Comparison of ENCODE assay signal across 9 mouse cellular contexts in the genomic region with DNA sequence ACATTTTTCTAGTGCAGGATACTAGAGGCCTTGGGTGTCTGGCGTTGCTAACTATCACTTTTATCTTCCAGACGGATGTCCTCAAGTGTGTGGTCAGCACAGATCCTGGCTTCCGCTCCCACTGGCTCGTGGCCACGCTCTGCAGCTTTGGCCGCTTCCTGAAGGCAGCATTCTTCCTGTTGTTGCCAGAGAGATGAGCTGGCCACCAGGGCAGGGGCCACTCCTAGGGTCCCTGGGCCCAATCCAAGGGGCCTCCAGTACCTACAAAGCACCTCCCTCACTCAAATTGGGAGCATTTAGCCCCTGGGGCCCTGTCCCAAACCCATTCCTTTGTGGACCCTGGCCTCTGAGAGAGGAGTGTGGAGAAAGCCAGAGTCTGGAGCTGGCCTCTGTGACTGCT. TPM values are rescaled to one million over a fixed set of nuclear protein-coding genes. Genes with fewer than 3 reads are reported as not detected.
DNase-seq lines count a peak whose midpoint lies in the region; ATAC-seq lines count a peak whose summit lies in the region.
"Had no signal": no experiment of that assay in that cellular context is flagged by ENCODE, and none has a peak within 500 bp of the region (broad histone marks: within the 10 kb centered on the region; RNA-seq: fewer than 3 reads in every experiment).

No protein-coding gene starts in this region.

- H3K36me3 ChIP-seq in kidney, embryonic 15.5 days: peaks cover 33% of the 10 kb centered on the region
- H3K36me3 ChIP-seq in limb, embryonic 10.5 days: peaks cover 30% of the 10 kb centered on the region

- ATAC-seq in kidney, embryonic 15.5 days (replicated peaks; ENCODE audit: low FRiP score): no peak; the same call in 1 of the 2 replicates

- DNase-seq in cerebellum, adult 11 months: peak; percentile 18
- no peak for DNase-seq in cerebellum, postnatal 4 days (ENCODE audit: low spot score in 2 of 2)
- DNase-seq in gastrocnemius, postnatal 10 days: peak; percentile 71
- DNase-seq in ovary, postnatal 36 days (ENCODE audit: low spot score): peak; percentile 56
- no peak for DNase-seq in limb, embryonic 10.5 days (ENCODE audit: low spot score)
- DNase-seq in spleen, postnatal 10 days (ENCODE audit: low spot score in 2 of 2): no peak
- DNase-seq in layer of hippocampus, adult 9-11 months: no peak

- H3K4me2 ChIP-seq in kidney, embryonic 15.5 days: no peak overlapping the region

- no peak overlapping the region for H3K4me3 ChIP-seq in kidney, embryonic 15.5 days (replicated peaks)
- H3K4me3 ChIP-seq in limb, embryonic 10.5 days: no peak overlapping the region

- no peak overlapping the region for H3K9ac ChIP-seq in kidney, embryonic 15.5 days

- 66% methylated on average over 6 of the region's 6 CpGs for WGBS in kidney, embryonic 15.5 days
- WGBS in limb, embryonic 10.5 days: 87% methylated on average over 6 of the region's 6 CpGs

- no peaks in the 10 kb centered on the region for H3K9me3 ChIP-seq in kidney, embryonic 15.5 days (replicated peaks)
- no peaks in the 10 kb centered on the region for H3K9me3 ChIP-seq in limb, embryonic 10.5 days (replicated peaks)

- peak overlapping the region; percentile 59 for H3K27ac ChIP-seq in kidney, embryonic 15.5 days
- H3K27ac ChIP-seq in limb, embryonic 10.5 days: no peak overlapping the region

- H3K27me3 ChIP-seq in kidney, embryonic 15.5 days: no peaks in the 10 kb centered on the region
- no peaks in the 10 kb centered on the region for H3K27me3 ChIP-seq in limb, embryonic 10.5 days (ENCODE audit: low read depth, poor library complexity, severe bottlenecking)

- H3K4me1 ChIP-seq in kidney, embryonic 15.5 days: peaks cover 17% of the 10 kb centered on the region
- no peaks in the 10 kb centered on the region for H3K4me1 ChIP-seq in limb, embryonic 10.5 days

RNA-seq across cellular contexts. Expression of gene Bok, which starts 9.5 kb away (rescaled TPM):
- total RNA-seq in gastrocnemius, postnatal 10 days (2021): 1 to 10 TPM; 5.6 to 6.4 TPM
- 79.2 and 92.8 TPM in 2 replicates for polyA plus RNA-seq in kidney, embryonic 15.5 days (2015; fragmentation: Nextera tagmentation; extraction: Ambion mirVana)
- polyA plus RNA-seq in limb, embryonic 10.5 days (2016; fragmentation: Nextera tagmentation; extraction: Ambion mirVana): 34.9 and 37.4 TPM in 2 replicates
- total RNA-seq: neutrophil, adult 5-6 weeks had no signal

RNA-seq across cellular contexts. Expression of gene Stk25, which starts 36.5 kb away (rescaled TPM):
- 100 to 1,000 TPM in 1 of 2 experiments, 10 to 100 TPM in 1; 98.8 to 104 TPM for total RNA-seq in gastrocnemius, postnatal 10 days (2021)
- polyA plus RNA-seq in kidney, embryonic 15.5 days (2015; fragmentation: Nextera tagmentation; extraction: Ambion mirVana): 169 and 180 TPM in 2 replicates
- polyA plus RNA-seq in limb, embryonic 10.5 days (2016; fragmentation: Nextera tagmentation; extraction: Ambion mirVana): 153 and 185 TPM in 2 replicates

RNA-seq across cellular contexts. Expression of gene Atg4b, which starts 56.3 kb away (rescaled TPM):
- total RNA-seq in gastrocnemius, postnatal 10 days (2021): 10 to 100 TPM; 32.3 to 41.2 TPM
- polyA plus RNA-seq in kidney, embryonic 15.5 days (2015; fragmentation: Nextera tagmentation; extraction: Ambion mirVana): 86.5 and 88.1 TPM in 2 replicates
- 91.8 and 95.8 TPM in 2 replicates for polyA plus RNA-seq in limb, embryonic 10.5 days (2016; fragmentation: Nextera tagmentation; extraction: Ambion mirVana)

RNA-seq across cellular contexts. Expression of gene Thap4, which starts 59.7 kb away (rescaled TPM):
- 10 to 100 TPM; 32.3 to 38.8 TPM for total RNA-seq in gastrocnemius, postnatal 10 days (2021)
- 61.1 and 63.7 TPM in 2 replicates for polyA plus RNA-seq in kidney, embryonic 15.5 days (2015; fragmentation: Nextera tagmentation; extraction: Ambion mirVana)
- 54.8 and 56.3 TPM in 2 replicates for polyA plus RNA-seq in limb, embryonic 10.5 days (2016; fragmentation: Nextera tagmentation; extraction: Ambion mirVana)

Comparison
In these comparisons a context has a peak if more than half of its experiments do, and no peak if none do; other contexts are left out.
1. DNase-seq: peak in cerebellum, adult 11 months (single experiment), gastrocnemius, postnatal 10 days (single experiment) and ovary, postnatal 36 days (single experiment); none in cerebellum, postnatal 4 days (0 of 2), limb, embryonic 10.5 days (single experiment), spleen, postnatal 10 days (0 of 2) and layer of hippocampus, adult 9-11 months (single experiment).